Mouse (Mus musculus): ENCODE measurements around the gene Msi2. TPM values are rescaled to one million over a fixed set of nuclear protein-coding genes. Genes with fewer than 3 reads are reported as not detected.

Gene Msi2
- polyA plus RNA-seq, 1 experiment from 2014 or later = 3.9 TPM

Small RNA genes lying within 50 kb of the gene (microRNA-seq; reads per million reads assigned to microRNA genes)
- 5.3 reads per million, percentile 13 among the genes with 10 or more reads in this experiment for gene Mir378b

Other genes with a start within 250 kb of the Msi2 start
- 9.2 and 11.4 TPM in 2 replicates for gene Akap1, start 146.1 kb upstream of the Msi2 start, polyA plus RNA-seq (2015; fragmentation: Nextera tagmentation; extraction: Ambion mirVana)
- 40.4 and 47.1 TPM in 2 replicates for gene Scpep1, start 237.0 kb upstream of the Msi2 start, polyA plus RNA-seq (2015; fragmentation: Nextera tagmentation; extraction: Ambion mirVana)
- not detected in 2 replicates for gene Elobl, start 248.4 kb upstream of the Msi2 start, polyA plus RNA-seq (2015; fragmentation: Nextera tagmentation; extraction: Ambion mirVana)